Mouse (Mus musculus) midbrain, embryonic 12.5 days (tissue): Measurements from ENCODE around the gene Tbc1d22b. TPM values are rescaled to one million over a fixed set of nuclear protein-coding genes. Genes with fewer than 3 reads are reported as not detected.

Experiments
- ATAC-seq: fragments of 200-750 bp; cut with Nextera tagmentation; 2 replicates; pipeline ENCODE4 v1.8.0; 2017; ENCODE audit warnings: low read depth, moderate TSS enrichment, moderate library complexity; ENCODE audit not compliant: low FRiP score
- H3K27ac ChIP-seq: fragments of 300-500 bp; sonication (generic); replicated peaks from 2 replicates; pipeline ENCODE4 v1.5.1; 2016; ENCODE audit warnings: mild to moderate bottlenecking
- H3K27me3 ChIP-seq: fragments of 300-500 bp; sonication (generic); 2 replicates; pipeline ENCODE4 v1.6.1; 2016; ENCODE audit warnings: mild to moderate bottlenecking
- H3K36me3 ChIP-seq: fragments of 300-500 bp; sonication (generic); 2 replicates; pipeline ENCODE4 v1.6.1; 2016
- H3K4me1 ChIP-seq: fragments of 300-500 bp; sonication (generic); 2 replicates; pipeline ENCODE4 v1.6.1; 2016
- H3K4me2 ChIP-seq: fragments of 300-500 bp; sonication (generic); replicated peaks from 2 replicates; pipeline ENCODE4 v1.6.1; 2016; ENCODE audit warnings: mild to moderate bottlenecking, moderate library complexity
- H3K4me3 ChIP-seq: fragments of 300-500 bp; sonication (generic); 2 replicates; pipeline ENCODE4 v1.5.1; 2016; ENCODE audit warnings: mild to moderate bottlenecking
- H3K9ac ChIP-seq: fragments of 300-500 bp; sonication (generic); replicated peaks from 2 replicates; pipeline ENCODE4 v1.6.1; 2016; ENCODE audit warnings: mild to moderate bottlenecking, moderate library complexity
- H3K9me3 ChIP-seq: fragments of 300-500 bp; sonication (generic); 2 replicates; pipeline ENCODE4 v1.6.1; 2016; ENCODE audit warnings: mild to moderate bottlenecking
- WGBS: fragments of 180-500 bp; shearing (Covaris S2); methylation state at CpG from one replicate; pipeline ENCODE4 v1.1.7; 2016; 5-methylcytosine and 5-hydroxymethylcytosine counted together
- polyA plus RNA-seq: library from polyadenylated mRNA; unstranded; fragments of >200 nt; fragmentation: Nextera tagmentation; extraction: Ambion mirVana; gene quantifications from 2 replicates; pipeline ENCODE4 v1.2.1, GENCODE M21; 2016

The Tbc1d22b gene
- polyA plus RNA-seq, 1 experiment from 2014 or later = 24.1 TPM

DNA sequence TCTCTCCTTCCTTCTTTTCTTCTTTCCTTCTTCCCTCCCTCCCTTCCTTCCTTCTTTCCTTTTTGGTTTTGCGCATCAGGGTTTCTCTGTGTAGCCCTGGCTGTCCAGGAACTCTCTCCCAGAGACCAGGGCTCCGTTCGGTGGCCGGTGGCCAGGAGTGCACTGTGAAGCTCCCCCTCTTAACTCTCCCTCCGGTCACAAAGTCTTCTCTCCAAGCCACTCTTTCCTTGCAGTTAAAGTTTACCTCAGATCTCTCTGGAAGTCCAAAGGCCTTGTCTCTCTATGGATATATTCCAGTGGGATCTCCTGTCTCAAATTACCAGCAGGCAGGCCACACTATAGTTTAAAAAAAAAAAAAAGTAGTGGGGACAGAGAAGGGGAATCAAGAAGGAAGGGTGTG is 4.3 kb upstream of the Tbc1d22b start:
- Histone ChIP-seq H3K9me3 (no peaks in the 10 kb centered on the region), H3K4me1 (peaks cover 3% of the 10 kb centered on the region), H3K9ac (no peak overlapping the region), H3K36me3 (no peaks in the 10 kb centered on the region), H3K4me2 (no peak overlapping the region), H3K4me3 (no peak overlapping the region), H3K27ac (no peak overlapping the region), H3K27me3 (peaks cover 6% of the 10 kb centered on the region; the same call in 1 of the 2 replicates)
- WGBS = 93% methylated on average over 5 of the region's 5 CpGs
- ATAC-seq = no peak

DNA sequence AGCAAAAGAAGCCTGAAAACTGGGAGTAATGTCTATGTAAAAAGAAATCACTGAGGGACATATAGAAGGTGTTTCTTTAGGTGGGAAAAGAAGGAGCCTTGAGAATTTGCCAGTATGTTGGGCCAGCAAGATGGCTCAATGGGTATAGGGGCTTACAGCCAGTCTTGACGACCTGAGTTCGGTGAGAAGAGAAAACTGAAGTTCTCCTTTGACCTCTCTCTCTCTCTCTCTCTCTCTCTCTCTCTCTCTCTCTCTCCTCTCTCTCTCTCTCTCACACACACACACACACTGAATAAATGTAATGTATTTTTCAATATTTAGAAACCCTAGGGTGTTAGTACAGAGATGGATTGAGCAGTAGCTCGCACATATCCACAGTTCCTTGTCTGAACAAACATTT is 1.1 kb upstream of the Tbc1d22b start:
- no peak for ATAC-seq
- 66% methylated on average over 3 of the region's 3 CpGs for WGBS
- Histone ChIP-seq H3K27ac (no peak overlapping the region), H3K9me3 (no peaks in the 10 kb centered on the region), H3K27me3 (peaks cover 6% of the 10 kb centered on the region; the same call in 1 of the 2 replicates), H3K4me1 (peaks cover 16% of the 10 kb centered on the region), H3K4me2 (no peak overlapping the region), H3K4me3 (no peak overlapping the region), H3K9ac (no peak overlapping the region), H3K36me3 (no peaks in the 10 kb centered on the region)

DNA sequence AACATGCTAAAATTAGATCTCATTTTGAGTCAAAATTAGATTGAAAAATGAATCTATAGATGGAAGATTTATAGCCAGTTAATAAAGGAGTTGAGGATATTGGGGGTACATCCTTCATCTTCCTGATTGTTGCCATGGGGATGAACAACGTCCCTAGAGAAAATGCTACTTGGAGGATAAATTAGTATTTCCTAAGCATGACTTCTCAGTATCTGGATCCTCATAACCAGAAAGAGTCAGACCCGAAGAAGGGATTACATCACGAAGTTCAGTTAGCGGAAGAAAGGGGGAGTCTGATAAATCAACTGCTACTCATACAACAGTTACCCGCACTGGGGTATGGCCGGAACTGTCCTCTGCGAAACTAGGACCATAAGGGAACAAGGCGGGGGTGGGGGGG is 591 bp upstream of the Tbc1d22b start:
- peak overlapping the region; percentile 88; the same call in 1 of the 2 replicates for H3K4me3 ChIP-seq

DNA sequence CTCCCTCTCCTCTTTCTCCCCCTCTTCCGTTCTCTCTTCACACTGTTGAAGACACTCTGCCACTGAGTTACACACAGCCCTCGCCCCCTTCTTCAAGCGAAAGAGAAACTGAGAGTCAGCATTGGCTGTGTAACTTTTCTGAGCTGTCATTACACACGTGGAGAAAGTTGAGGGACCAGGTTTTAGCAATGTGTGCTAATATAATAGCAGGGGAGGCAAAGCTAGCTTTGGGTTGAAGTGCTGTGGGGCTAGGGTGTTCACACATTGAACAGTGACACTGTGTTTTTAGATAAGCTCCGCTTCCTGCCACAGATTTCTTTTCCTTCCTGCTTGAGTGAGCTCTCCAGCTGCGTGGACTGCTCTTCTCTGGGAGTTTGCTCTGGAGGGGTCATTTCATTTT is 1.4 kb downstream of the Tbc1d22b start:
- Histone ChIP-seq H3K9me3 (no peaks in the 10 kb centered on the region), H3K4me1 (peaks cover 16% of the 10 kb centered on the region), H3K4me2 (peak overlapping the region; percentile 96), H3K4me3 (peak overlapping the region; percentile 88; the same call in 1 of the 2 replicates), H3K36me3 (no peaks in the 10 kb centered on the region), H3K27me3 (peaks cover 6% of the 10 kb centered on the region; the same call in 1 of the 2 replicates), H3K9ac (no peak overlapping the region), H3K27ac (no peak overlapping the region)
- 73% methylated on average over 6 of the region's 6 CpGs for WGBS
- ATAC-seq = no peak

More for the DNA sequence above, 591 bp upstream of the Tbc1d22b start:
- H3K27ac ChIP-seq = no peak overlapping the region
- ATAC-seq = peak; percentile 34; the same call in 1 of the 2 replicates
- H3K36me3 ChIP-seq = no peaks in the 10 kb centered on the region
- H3K9ac ChIP-seq = no peak overlapping the region
- H3K27me3 ChIP-seq = peaks cover 6% of the 10 kb centered on the region; the same call in 1 of the 2 replicates
- peak overlapping the region; percentile 96 for H3K4me2 ChIP-seq
- peaks cover 16% of the 10 kb centered on the region for H3K4me1 ChIP-seq
- no peaks in the 10 kb centered on the region for H3K9me3 ChIP-seq
- 59% methylated on average over 8 of the region's 8 CpGs for WGBS

DNA sequence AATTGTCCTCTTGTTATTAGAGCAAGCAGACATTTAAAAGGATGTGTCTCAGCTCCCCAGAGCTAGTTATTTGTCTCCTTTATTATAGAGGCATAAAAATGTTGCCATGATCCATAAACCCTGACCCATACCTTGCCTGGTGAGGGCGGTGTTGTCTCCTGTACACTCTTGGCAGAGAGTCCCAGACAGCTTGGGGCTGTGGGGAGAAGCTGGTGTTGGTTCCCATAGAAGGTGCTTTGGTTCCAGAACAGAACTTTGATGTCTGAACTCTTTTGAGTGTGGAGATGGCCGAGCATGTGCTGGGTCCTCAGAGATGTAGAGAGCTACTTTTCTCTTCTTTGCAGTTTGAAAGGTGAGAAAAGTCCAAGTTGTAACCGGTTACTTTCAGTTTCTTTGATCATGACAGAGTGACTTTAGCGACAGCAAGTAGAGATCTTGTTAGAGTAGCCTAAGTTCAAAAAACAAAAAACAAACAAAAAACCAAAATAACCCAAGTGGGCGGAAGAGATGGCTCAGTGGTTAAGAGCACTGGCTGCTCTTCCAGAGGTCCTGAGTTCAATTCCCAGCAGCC is 2.7 kb downstream of the Tbc1d22b start, which contains the start of gene Tmem217:
Gene Tmem217 (minus strand): TSS at position 224 of the 571 bp plus-strand sequence.
- no peaks in the 10 kb centered on the region; the same call in 1 of the 2 replicates for H3K36me3 ChIP-seq
- ATAC-seq = no peak
- H3K27ac ChIP-seq = no peak within 1 kb of the TSS
- 89% methylated on average over 5 of the region's 5 CpGs for WGBS
- peaks cover 16% of the 10 kb centered on the region for H3K4me1 ChIP-seq
- no peak within 1 kb of the TSS; the same call in 1 of the 2 replicates for H3K4me2 ChIP-seq
- no peaks in the 10 kb centered on the region for H3K9me3 ChIP-seq
- peaks cover 6% of the 10 kb centered on the region; the same call in 1 of the 2 replicates for H3K27me3 ChIP-seq
- no peak within 1 kb of the TSS for H3K9ac ChIP-seq
- H3K4me3 ChIP-seq = 0 out of 2 replicates have a peak within 1 kb of the TSS, but pooled peaks have one; percentile 88

DNA sequence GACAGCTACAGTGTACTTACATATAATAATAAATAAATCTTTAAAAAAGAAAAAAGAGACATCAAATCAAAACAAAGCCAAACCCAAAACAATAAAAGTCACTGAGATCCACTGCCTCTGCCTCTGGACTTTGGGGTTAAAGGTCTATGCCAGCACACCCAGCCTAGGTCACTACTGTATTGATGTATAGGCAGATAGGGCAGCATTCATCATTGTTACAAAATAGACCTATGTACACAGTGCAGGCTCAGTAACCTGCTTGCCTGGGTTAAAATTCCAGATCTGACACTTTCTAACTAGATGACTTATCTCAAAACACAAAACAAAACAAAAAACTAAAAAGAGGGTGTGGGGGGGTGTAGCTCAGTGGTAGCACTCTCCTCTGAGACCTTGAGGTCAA is 4.6 kb downstream of the Tbc1d22b start:
- H3K27ac ChIP-seq = no peak overlapping the region
- H3K4me3 ChIP-seq = no peak overlapping the region
- no peak overlapping the region for H3K9ac ChIP-seq
- no peak overlapping the region for H3K4me2 ChIP-seq
- ATAC-seq = no peak
- peaks cover 16% of the 10 kb centered on the region for H3K4me1 ChIP-seq
- H3K36me3 ChIP-seq = no peaks in the 10 kb centered on the region; the same call in 1 of the 2 replicates
- no peaks in the 10 kb centered on the region for H3K9me3 ChIP-seq
- H3K27me3 ChIP-seq = no peaks in the 10 kb centered on the region

DNA sequence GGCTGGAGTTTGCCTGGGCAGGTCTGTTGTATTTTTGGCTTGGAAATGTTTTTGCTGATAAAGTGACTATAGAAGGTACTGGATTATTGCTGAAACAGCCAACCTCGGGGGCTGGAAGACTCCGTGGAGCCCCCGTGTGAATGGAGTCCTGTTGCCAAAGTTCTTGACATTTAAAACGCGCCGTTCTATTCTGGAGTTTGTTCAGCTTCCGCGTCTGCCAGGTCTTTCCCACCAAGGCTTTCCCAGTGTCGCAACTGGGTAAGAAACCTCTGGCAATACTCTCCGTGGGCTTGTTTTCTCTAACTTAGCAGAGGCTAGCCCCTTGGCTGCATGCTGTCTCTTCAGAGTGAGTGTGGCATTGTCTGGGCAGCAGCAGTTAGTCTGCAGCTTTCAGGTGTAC is 6.9 kb downstream of the Tbc1d22b start:
- 95% methylated on average over 10 of the region's 10 CpGs for WGBS
- ATAC-seq = no peak

DNA sequence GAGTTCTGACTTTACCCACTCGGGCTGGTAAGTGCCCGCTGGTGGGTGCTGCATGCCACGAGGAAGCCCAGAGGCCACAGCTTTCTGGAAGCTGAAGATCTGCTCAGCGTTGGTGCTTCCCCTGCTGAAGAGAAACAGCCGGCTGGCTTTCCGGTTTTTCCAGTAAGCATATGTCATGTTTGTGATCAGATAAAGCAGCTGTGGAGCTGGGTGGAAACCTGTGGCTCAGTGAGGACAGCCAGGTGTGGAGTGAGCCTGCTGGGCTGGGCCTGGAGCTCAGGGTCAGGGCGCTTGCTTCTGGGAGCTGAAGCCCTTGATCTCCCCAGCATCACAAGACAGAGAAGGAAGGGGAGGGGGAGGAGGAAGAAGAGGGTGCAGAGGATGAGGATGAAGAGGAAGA is 7.3 kb downstream of the Tbc1d22b start:
- Histone ChIP-seq H3K4me3 (no peak overlapping the region), H3K9ac (no peak overlapping the region), H3K4me1 (no peaks in the 10 kb centered on the region), H3K36me3 (peaks cover 8% of the 10 kb centered on the region), H3K27ac (no peak overlapping the region), H3K4me2 (no peak overlapping the region), H3K27me3 (no peaks in the 10 kb centered on the region), H3K9me3 (peaks cover 6% of the 10 kb centered on the region; the same call in 1 of the 2 replicates)
- no peak for ATAC-seq
- 94% methylated on average over 7 of the region's 7 CpGs for WGBS

More for the DNA sequence above, 6.9 kb downstream of the Tbc1d22b start:
- Histone ChIP-seq H3K9me3 (peaks cover 6% of the 10 kb centered on the region; the same call in 1 of the 2 replicates), H3K9ac (no peak overlapping the region), H3K4me3 (no peak overlapping the region), H3K4me1 (0 out of 2 replicates have a peak, but pooled peaks cover under 1% of the 10 kb centered on the region), H3K27me3 (no peaks in the 10 kb centered on the region), H3K4me2 (no peak overlapping the region), H3K36me3 (peaks cover 8% of the 10 kb centered on the region), H3K27ac (no peak overlapping the region)

DNA sequence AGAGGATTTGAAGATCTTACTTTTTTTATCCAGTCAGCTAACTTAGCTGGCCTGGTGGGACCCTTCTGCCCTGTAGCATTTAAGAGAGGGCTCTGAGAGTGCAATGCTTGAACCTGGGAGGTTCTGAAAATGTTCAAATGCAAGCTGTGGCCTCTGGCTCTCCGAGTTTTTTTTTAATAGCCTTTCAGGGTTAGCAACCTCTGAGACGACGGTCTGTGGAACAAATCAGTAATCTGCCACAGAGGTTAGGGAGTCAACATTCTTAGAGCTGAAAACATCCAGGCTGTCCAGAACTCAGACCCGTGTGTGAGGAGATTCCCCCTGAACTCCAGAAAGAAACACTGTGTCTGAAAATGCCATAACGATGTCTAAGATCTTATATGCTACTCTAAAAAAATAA is 8.9 kb downstream of the Tbc1d22b start:
- Histone ChIP-seq H3K27me3 (no peaks in the 10 kb centered on the region), H3K36me3 (peaks cover 8% of the 10 kb centered on the region), H3K4me2 (no peak overlapping the region), H3K27ac (no peak overlapping the region), H3K4me3 (no peak overlapping the region), H3K9me3 (peaks cover 6% of the 10 kb centered on the region; the same call in 1 of the 2 replicates), H3K9ac (no peak overlapping the region), H3K4me1 (no peaks in the 10 kb centered on the region)
- no peak for ATAC-seq
- WGBS = 83% methylated on average over 5 of the region's 5 CpGs

DNA sequence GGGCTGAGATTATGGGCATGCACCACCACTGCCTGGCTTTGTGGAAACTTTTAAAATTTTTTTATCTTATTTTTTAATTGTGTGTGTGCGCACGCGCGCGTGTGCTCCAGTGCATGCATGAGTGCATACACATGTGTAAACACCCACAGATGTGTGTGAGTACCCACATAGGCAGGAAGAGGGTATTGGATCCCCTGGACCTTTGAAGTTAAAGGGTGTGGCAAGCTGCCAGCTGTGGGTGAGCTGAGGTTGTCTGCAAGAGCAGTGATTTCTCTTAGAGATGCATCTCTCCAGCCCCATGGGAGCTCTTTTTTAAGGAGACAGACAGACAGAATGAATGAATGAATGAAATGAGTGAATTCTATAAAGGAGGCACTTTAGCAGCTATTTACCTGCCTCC is 15.9 kb downstream of the Tbc1d22b start:
- H3K27me3 ChIP-seq = no peaks in the 10 kb centered on the region
- H3K4me2 ChIP-seq = no peak overlapping the region
- no peak overlapping the region for H3K9ac ChIP-seq
- no peaks in the 10 kb centered on the region for H3K9me3 ChIP-seq
- 98% methylated on average over 5 of the region's 5 CpGs for WGBS
- H3K4me3 ChIP-seq = no peak overlapping the region
- no peak for ATAC-seq
- no peaks in the 10 kb centered on the region for H3K4me1 ChIP-seq
- peaks cover 38% of the 10 kb centered on the region for H3K36me3 ChIP-seq
- H3K27ac ChIP-seq = no peak overlapping the region

DNA sequence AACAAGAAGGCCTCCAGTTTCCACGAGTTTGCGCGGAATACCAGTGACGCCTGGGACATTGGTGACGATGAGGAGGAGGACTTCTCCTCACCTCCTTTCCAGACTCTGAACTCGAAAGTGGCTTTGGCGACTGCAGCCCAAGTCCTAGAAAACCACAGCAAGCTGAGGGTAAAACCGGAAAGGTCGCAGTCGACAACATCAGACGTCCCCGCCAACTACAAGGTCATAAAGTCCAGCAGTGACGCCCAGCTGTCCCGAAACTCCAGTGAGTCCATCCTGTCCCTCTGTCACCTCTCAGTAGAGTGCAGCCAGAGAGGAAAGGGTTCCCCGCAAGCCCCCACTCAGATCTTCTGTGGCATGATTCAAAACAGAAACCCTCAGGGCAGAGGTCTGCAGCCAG is 18.9 kb downstream of the Tbc1d22b start:
- Histone ChIP-seq H3K4me2 (no peak overlapping the region), H3K27ac (no peak overlapping the region), H3K36me3 (peaks cover 66% of the 10 kb centered on the region), H3K9me3 (no peaks in the 10 kb centered on the region), H3K4me1 (no peaks in the 10 kb centered on the region), H3K4me3 (no peak overlapping the region), H3K9ac (no peak overlapping the region), H3K27me3 (no peaks in the 10 kb centered on the region)
- ATAC-seq = no peak
- 90% methylated on average over 15 of the region's 15 CpGs for WGBS

DNA sequence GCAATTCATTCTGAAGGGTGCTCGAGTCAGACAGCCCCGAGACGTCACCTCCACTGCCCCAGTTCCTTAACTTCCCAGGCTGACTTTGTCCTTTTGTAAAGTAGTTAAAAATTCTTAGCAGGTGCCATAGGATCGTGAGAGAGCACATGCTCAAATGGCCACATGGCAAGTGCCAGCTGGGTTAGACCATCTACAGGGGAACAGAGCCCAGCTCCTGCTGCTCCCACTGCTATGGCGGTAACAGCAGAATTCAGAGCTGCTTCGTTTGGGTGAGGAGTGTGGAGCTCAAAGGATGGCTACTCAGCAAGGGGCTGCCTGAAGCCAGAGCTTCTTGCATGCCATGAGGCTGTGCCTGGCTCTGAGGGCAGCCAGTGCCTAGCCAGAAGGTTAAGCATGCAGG is 20.2 kb downstream of the Tbc1d22b start:
- H3K36me3 ChIP-seq = peaks cover 66% of the 10 kb centered on the region

More for the DNA sequence above, 20.2 kb downstream of the Tbc1d22b start:
- H3K9me3 ChIP-seq = no peaks in the 10 kb centered on the region
- H3K9ac ChIP-seq = no peak overlapping the region
- no peak overlapping the region for H3K4me2 ChIP-seq
- no peaks in the 10 kb centered on the region for H3K4me1 ChIP-seq
- H3K4me3 ChIP-seq = no peak overlapping the region
- no peaks in the 10 kb centered on the region for H3K27me3 ChIP-seq
- no peak for ATAC-seq
- 90% methylated on average over 6 of the region's 6 CpGs for WGBS
- H3K27ac ChIP-seq = no peak overlapping the region
